Mouse (Mus musculus): ENCODE measurements around the gene Kmt5b. TPM values are rescaled to one million over a fixed set of nuclear protein-coding genes. Genes with fewer than 3 reads are reported as not detected.

Kmt5b gene
- polyA plus RNA-seq, 1 experiment: 43.2 TPM

DNA sequence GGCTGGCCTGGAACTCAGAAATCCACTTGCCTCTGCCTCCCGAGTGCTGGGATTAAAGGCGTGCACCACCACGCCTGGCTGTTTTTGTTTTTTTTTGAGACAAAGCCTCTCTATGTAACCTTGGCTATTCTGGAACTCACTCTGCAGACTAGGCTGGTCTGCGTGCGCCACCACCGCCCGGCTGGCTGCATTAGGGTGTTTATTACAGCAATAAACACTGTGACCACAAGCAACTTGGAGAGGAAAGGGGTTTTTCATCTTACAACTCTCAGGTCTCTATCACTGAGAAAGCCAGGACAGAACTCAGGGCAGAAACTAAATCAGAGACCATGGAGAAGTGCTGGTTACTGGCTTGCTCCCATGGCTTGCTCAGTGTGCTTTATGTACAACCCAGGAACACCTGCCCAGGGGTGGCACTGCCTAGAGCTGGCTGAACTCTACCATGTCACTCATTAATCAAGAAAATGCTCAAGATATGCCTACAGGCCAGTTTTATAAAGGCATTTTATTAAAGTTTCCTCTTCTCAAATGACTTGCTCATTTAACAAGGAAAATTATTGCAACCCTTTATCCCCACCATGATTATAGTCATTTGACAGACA lies 81.1 kb downstream of the Kmt5b start:
- Histone ChIP-seq H3K4me1 (ENCODE audit: control insufficient read depth, insufficient read depth, low read length) (peaks cover 3% of the 10 kb centered on the region; the same call in 1 of the 2 replicates), H3K4me3 (replicated peaks; ENCODE audit: control insufficient read depth, low read depth, low read length) (no peak overlapping the region), H3K27ac (ENCODE audit: control insufficient read depth, insufficient read depth, low read depth, low read length, poor library complexity) (no peak overlapping the region)
- 89% methylated on average over 7 of the region's 7 CpGs for WGBS
- TF ChIP-seq CTCF (IDR thresholded peaks at IDR 0.05; ENCODE audit: control insufficient read depth, insufficient read depth, low read length) (no peak), POLR2A (IDR thresholded peaks at IDR 0.05; ENCODE audit: borderline replicate concordance, control insufficient read depth, low read depth, low read length) (no peak)

DNA sequence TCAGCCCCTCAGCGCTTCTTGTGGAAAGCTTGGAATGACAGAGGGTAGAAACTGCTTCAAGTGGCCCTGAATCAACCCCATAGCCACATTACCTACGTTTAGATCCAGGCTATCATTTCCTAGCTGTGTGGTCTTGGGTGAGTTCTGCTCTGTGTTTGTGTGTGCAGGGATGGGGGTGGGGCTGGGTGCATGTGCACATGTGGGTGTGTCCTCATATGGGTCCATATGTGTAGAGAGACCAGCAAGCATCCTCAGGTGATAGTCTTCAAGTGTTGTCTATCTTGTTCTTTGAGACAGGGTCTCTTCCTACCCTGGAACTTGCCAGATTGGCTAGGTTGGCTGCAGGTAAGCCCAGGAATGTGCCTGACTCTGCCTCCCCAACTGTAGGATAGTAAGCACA lies 82.0 kb downstream of the Kmt5b start:
- no peak overlapping the region for H3K4me3 ChIP-seq (replicated peaks; ENCODE audit: control insufficient read depth, low read depth, low read length)
- 75% methylated on average over 2 of the region's 2 CpGs for WGBS
- H3K4me1 ChIP-seq (ENCODE audit: control insufficient read depth, insufficient read depth, low read length): peaks cover 3% of the 10 kb centered on the region; the same call in 1 of the 2 replicates
- no peak for TF ChIP-seq CTCF (IDR thresholded peaks at IDR 0.05; ENCODE audit: control insufficient read depth, insufficient read depth, low read length)
- TF ChIP-seq POLR2A (IDR thresholded peaks at IDR 0.05; ENCODE audit: borderline replicate concordance, control insufficient read depth, low read depth, low read length): no peak
- H3K27ac ChIP-seq (ENCODE audit: control insufficient read depth, insufficient read depth, low read depth, low read length, poor library complexity): no peak overlapping the region

DNA sequence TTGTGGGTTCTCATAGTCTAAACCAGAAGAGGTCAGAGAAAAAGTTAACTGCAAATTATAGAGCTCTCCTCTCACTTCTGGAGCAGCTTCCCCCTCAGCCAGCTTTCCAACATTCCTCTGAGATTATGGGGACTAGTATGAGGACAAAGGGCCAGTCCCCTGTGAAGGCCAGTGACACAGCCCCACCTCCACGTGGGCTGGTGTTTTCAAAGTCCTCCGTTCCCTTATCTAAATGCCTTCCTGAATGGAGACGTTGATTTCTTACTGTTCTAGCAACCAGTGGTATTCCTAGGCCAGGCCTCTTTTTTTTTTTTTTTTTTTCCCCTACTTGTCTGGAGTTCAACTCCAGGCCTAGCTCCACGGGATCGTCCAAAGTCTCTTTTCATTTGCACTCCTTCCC lies 82.9 kb downstream of the Kmt5b start:
- H3K27ac ChIP-seq (ENCODE audit: control insufficient read depth, insufficient read depth, low read depth, low read length, poor library complexity): no peak overlapping the region
- no peak overlapping the region for H3K4me3 ChIP-seq (replicated peaks; ENCODE audit: control insufficient read depth, low read depth, low read length)
- TF ChIP-seq CTCF (IDR thresholded peaks at IDR 0.05; ENCODE audit: control insufficient read depth, insufficient read depth, low read length): no peak
- no peak for TF ChIP-seq POLR2A (IDR thresholded peaks at IDR 0.05; ENCODE audit: borderline replicate concordance, control insufficient read depth, low read depth, low read length)
- H3K4me1 ChIP-seq (ENCODE audit: control insufficient read depth, insufficient read depth, low read length): peaks cover 3% of the 10 kb centered on the region; the same call in 1 of the 2 replicates
- 64% methylated on average over 5 of the region's 5 CpGs for WGBS

DNA sequence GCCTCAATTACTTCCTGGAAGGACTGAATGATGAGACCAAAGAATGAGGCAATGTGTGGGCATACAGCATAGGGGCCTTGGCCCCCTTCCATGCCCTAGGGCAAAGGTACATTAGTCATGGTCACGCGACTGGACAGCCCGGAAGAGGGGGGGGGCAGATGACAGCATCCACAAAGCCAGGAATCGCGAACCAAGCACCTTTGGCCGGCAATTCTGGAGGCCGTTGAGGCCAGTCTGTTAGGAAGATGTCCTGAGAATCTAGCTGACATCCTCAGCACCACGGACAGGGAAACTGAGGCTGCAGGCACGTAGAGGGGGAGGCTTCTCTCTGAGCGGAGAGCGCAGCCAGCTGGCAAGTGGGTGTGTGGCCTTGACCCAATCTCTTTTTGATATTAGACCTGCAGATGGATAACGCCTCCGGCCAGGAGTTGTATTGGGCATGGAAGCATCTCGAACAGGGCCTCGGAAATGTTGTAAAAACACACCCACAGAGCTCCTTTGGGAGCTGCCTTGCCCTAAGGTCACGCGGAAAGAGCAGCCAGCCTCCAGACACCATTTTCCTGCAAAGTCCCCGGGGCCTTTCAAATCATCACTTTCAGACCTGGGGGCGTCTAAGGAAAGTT lies 83.7 kb downstream of the Kmt5b start:
- WGBS: 7% methylated on average over 19 of the region's 19 CpGs
- TF ChIP-seq POLR2A (IDR thresholded peaks at IDR 0.05; ENCODE audit: borderline replicate concordance, control insufficient read depth, low read depth, low read length): no peak
- TF ChIP-seq CTCF (IDR thresholded peaks at IDR 0.05; ENCODE audit: control insufficient read depth, insufficient read depth, low read length): no peak
- Histone ChIP-seq H3K27ac (ENCODE audit: control insufficient read depth, insufficient read depth, low read depth, low read length, poor library complexity) (peak overlapping the region; percentile 14), H3K4me1 (ENCODE audit: control insufficient read depth, insufficient read depth, low read length) (peaks cover 3% of the 10 kb centered on the region; the same call in 1 of the 2 replicates), H3K4me3 (replicated peaks; ENCODE audit: control insufficient read depth, low read depth, low read length) (peak overlapping the region; percentile 87)

DNA sequence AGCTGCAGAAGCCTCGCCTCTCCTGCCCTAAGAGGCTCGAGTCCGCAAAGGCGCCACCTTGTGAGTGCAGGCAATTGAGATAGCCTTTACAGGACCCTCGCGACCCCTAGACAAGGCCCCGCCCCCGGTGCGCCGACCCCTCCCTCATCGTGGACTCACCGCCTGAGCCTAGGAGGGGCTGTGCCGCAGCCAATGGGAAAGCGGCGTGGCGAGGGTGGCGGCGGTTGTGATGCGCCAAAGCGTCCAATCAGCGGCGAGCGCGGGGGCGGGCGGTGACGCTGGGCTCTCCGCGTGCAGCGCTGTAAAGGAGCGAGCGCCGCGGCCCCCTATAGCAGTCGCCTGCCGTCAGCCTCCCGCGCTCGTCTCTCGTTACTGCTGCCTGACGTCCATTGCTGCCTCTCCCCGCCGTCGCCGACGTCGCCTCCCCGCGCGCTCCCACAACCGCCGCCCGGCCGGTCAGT lies 84.3 kb downstream of the Kmt5b start, which contains the start of gene Chka:
Gene Chka (plus strand): TSS at position 272 of the 461 bp plus-strand sequence.
- under 1% methylated on average over 54 of the region's 54 CpGs for WGBS
- Histone ChIP-seq H3K27ac (ENCODE audit: control insufficient read depth, insufficient read depth, low read depth, low read length, poor library complexity) (peak within 1 kb of the TSS; percentile 91), H3K4me1 (ENCODE audit: control insufficient read depth, insufficient read depth, low read length) (peaks cover 3% of the 10 kb centered on the region; the same call in 1 of the 2 replicates), H3K4me3 (replicated peaks; ENCODE audit: control insufficient read depth, low read depth, low read length) (peak within 1 kb of the TSS; percentile 87)
- TF ChIP-seq POLR2A (IDR thresholded peaks at IDR 0.05; ENCODE audit: borderline replicate concordance, control insufficient read depth, low read depth, low read length) (peak; percentile 98), CTCF (IDR thresholded peaks at IDR 0.05; ENCODE audit: control insufficient read depth, insufficient read depth, low read length) (peak; percentile 19; the same call in 1 of the 2 replicates)

DNA sequence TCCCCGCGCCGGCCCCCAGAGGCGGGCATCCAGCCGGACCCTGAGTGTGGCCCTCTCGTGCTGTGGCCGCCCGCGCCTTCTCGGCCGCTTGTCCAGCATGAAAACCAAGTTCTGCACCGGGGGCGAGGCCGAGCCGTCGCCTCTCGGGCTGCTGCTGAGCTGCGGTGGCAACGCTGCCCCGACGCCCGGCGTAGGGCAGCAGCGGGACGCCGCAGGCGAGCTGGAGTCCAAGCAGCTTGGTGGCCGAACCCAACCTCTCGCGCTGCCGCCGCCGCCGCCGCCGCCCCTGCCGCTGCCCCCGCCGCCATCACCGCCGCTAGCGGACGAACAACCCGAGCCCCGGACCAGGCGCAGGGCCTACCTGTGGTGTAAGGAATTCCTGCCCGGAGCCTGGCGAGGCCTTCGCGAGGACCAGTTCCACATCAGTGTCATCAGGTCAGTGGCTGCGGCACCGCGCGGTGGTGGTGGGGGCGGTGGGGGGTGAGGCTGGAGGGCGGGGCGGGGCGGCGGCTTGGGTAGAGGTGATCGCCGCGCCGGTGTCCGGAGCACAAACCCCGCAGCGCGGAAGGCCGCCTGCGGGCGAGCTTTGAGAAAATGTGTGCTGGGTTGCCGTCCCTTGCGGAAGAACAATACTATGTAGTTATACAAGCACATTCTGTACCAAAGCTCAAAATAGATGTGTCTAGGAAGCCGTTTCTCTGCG lies 84.9 kb downstream of the Kmt5b start:
- H3K4me3 ChIP-seq (replicated peaks; ENCODE audit: control insufficient read depth, low read depth, low read length): peak overlapping the region; percentile 75
- WGBS: under 1% methylated on average over 73 of the region's 74 CpGs
- TF ChIP-seq POLR2A (IDR thresholded peaks at IDR 0.05; ENCODE audit: borderline replicate concordance, control insufficient read depth, low read depth, low read length): no peak
- no peak for TF ChIP-seq CTCF (IDR thresholded peaks at IDR 0.05; ENCODE audit: control insufficient read depth, insufficient read depth, low read length)
- peak overlapping the region; percentile 91 for H3K27ac ChIP-seq (ENCODE audit: control insufficient read depth, insufficient read depth, low read depth, low read length, poor library complexity)
- H3K4me1 ChIP-seq (ENCODE audit: control insufficient read depth, insufficient read depth, low read length): peaks cover 3% of the 10 kb centered on the region; the same call in 1 of the 2 replicates

DNA sequence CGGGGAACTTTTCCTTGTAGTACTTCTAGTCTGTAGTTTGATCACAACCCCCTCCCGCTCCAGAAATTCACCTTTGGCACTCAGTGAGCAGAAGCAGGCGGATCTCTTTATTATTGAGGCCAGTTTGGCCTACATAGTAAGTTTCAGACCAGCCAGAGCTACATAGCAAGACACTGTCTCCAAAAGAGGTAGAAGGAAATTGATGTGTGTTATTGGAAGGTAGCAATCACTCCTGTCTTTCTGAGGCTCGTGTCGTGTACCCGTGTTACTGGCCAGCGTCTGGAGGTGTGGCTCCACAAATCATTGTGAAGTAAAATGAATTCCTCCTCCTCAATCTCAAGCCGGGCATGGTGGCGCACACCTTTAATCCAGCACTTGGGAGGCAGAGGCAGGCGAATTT lies 85.9 kb downstream of the Kmt5b start:
- Histone ChIP-seq H3K27ac (ENCODE audit: control insufficient read depth, insufficient read depth, low read depth, low read length, poor library complexity) (no peak overlapping the region), H3K4me3 (replicated peaks; ENCODE audit: control insufficient read depth, low read depth, low read length) (peak overlapping the region; percentile 21), H3K4me1 (ENCODE audit: control insufficient read depth, insufficient read depth, low read length) (peaks cover 3% of the 10 kb centered on the region; the same call in 1 of the 2 replicates)
- 86% methylated on average over 10 of the region's 10 CpGs for WGBS
- no peak for TF ChIP-seq POLR2A (IDR thresholded peaks at IDR 0.05; ENCODE audit: borderline replicate concordance, control insufficient read depth, low read depth, low read length)
- no peak for TF ChIP-seq CTCF (IDR thresholded peaks at IDR 0.05; ENCODE audit: control insufficient read depth, insufficient read depth, low read length)

DNA sequence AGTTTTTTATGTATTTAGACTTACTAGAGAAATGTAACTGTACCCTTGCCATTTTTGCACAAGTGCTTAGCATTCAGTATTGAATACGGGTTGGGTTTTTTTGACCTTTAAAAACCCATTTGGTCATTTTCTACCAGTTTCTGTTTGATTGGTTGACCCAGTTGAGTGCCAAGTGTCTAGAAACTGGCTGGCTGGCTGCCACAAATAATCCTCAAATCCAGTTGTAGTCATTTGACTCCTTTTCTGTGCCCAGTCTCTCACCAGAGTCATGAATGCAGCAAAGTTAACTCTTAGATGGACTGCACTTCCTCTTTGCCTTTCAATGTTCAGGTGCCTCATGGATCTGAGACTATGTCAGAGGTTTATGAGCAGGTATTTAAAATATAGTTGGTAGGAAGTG lies 86.7 kb downstream of the Kmt5b start:
- Histone ChIP-seq H3K4me1 (ENCODE audit: control insufficient read depth, insufficient read depth, low read length) (peaks cover 3% of the 10 kb centered on the region; the same call in 1 of the 2 replicates), H3K27ac (ENCODE audit: control insufficient read depth, insufficient read depth, low read depth, low read length, poor library complexity) (no peak overlapping the region), H3K4me3 (replicated peaks; ENCODE audit: control insufficient read depth, low read depth, low read length) (no peak overlapping the region)
- TF ChIP-seq POLR2A (IDR thresholded peaks at IDR 0.05; ENCODE audit: borderline replicate concordance, control insufficient read depth, low read depth, low read length): no peak
- TF ChIP-seq CTCF (IDR thresholded peaks at IDR 0.05; ENCODE audit: control insufficient read depth, insufficient read depth, low read length): no peak
- 78% methylated on average over 1 of the region's 1 CpGs for WGBS

Data from bone marrow, adult 2 months (tissue).